Mouse (Mus musculus) liver, embryonic 14.5 days (tissue): ENCODE measurements around the gene Apobr. TPM values are rescaled to one million over a fixed set of nuclear protein-coding genes. Genes with fewer than 3 reads are reported as not detected.

Experiments
- ATAC-seq: fragments of 200-750 bp; cut with Nextera tagmentation; 2 replicates; pipeline ENCODE4 v1.8.0; 2017; ENCODE audit warnings: moderate number of reproducible peaks, mild to moderate bottlenecking, moderate library complexity; ENCODE audit not compliant: insufficient read depth
- DNase-seq, 3 experiments: peaks; one replicate each; pipeline ENCODE4 v3.0.0-alpha.2; 2012 to 2013; ENCODE audit warnings: low read depth in 3 of 3, low spot score in 3 of 3
- H3K27ac ChIP-seq: fragments of 300-500 bp; sonication (generic); 2 replicates; pipeline ENCODE4 v1.5.1; 2014; ENCODE audit warnings: moderate library complexity, mild to moderate bottlenecking, control low read depth, inconsistent platforms
- H3K27me3 ChIP-seq: fragments of 300-500 bp; sonication (generic); 2 replicates; pipeline ENCODE4 v1.6.1; 2014; ENCODE audit warnings: mild to moderate bottlenecking, low read length, moderate library complexity; ENCODE audit not compliant: control insufficient read depth, insufficient read depth
- H3K36me3 ChIP-seq: fragments of 300-500 bp; sonication (generic); replicated peaks from 2 replicates; pipeline ENCODE4 v1.6.1; 2014; ENCODE audit warnings: low read depth; ENCODE audit not compliant: control insufficient read depth, insufficient read depth
- H3K4me1 ChIP-seq, 2 experiments: fragments of 200-500 bp in 1 of 2; fragments of 300-500 bp in 1 of 2; sonication (generic) in 1 of 2; replicated peaks; 2 replicates each; pipeline ENCODE4 v1.6.1; 2012 to 2014; ENCODE audit warnings: antibody characterized with exemption in 1 of 2, inconsistent platforms in 1 of 2, low read length in 1 of 2; ENCODE audit not compliant: control insufficient read depth in 2 of 2, insufficient read depth in 2 of 2
- H3K4me2 ChIP-seq: fragments of 300-500 bp; sonication (generic); 2 replicates; pipeline ENCODE4 v1.6.1; 2014; ENCODE audit warnings: low read depth, mild to moderate bottlenecking, control low read depth, moderate library complexity
- H3K4me3 ChIP-seq, 2 experiments: fragments of 200-500 bp in 1 of 2; fragments of 300-500 bp in 1 of 2; sonication (generic) in 1 of 2; 2 replicates each; pipeline ENCODE4 v1.5.1; 2012 to 2014; ENCODE audit warnings: low read depth in 2 of 2, low read length in 2 of 2, mild to moderate bottlenecking in 2 of 2, control low read depth in 1 of 2, inconsistent platforms in 1 of 2, moderate library complexity in 1 of 2; ENCODE audit not compliant: insufficient read depth in 1 of 2
- H3K9ac ChIP-seq: fragments of 300-500 bp; sonication (generic); replicated peaks from 2 replicates; pipeline ENCODE4 v1.6.1; 2014; ENCODE audit warnings: mild to moderate bottlenecking, control low read depth, moderate library complexity
- H3K9me3 ChIP-seq: fragments of 300-500 bp; sonication (generic); 2 replicates; pipeline ENCODE4 v1.6.1; 2016; ENCODE audit warnings: low read length, mixed read lengths; ENCODE audit not compliant: control insufficient read depth
- CTCF ChIP-seq: IDR thresholded peaks from 2 replicates; pipeline ENCODE4 v1.5.1; 2016; ENCODE audit warnings: antibody characterized with exemption, low read depth, control low read depth
- EP300 ChIP-seq: IDR thresholded peaks from 2 replicates; pipeline ENCODE4 v1.6.1; 2016; ENCODE audit warnings: antibody characterized with exemption, low read depth
- WGBS: fragments of 180-500 bp; shearing (Covaris S2); extraction: QIAGEN DNeasy Blood & Tissue Kit; methylation state at CpG from one replicate; pipeline ENCODE4 v1.1.7; 2014; ENCODE audit not compliant: insufficient replicate concordance; 5-methylcytosine and 5-hydroxymethylcytosine counted together
- polyA plus RNA-seq, 2 experiments: library from polyadenylated mRNA; depleted of rRNA in 1 of 2; stranded (reverse) in 1 of 2; unstranded in 1 of 2; fragments of >200 nt; fragmentation: Nextera tagmentation in 1 of 2; extraction: Ambion mirVana in 1 of 2; gene quantifications; 2 replicates each; pipeline versions ENCODE4 v1.2.1 to v1.2.3; 2012 to 2014

Apobr gene
- polyA plus RNA-seq, 2 experiments: 0.69 to 1.6 TPM

DNA sequence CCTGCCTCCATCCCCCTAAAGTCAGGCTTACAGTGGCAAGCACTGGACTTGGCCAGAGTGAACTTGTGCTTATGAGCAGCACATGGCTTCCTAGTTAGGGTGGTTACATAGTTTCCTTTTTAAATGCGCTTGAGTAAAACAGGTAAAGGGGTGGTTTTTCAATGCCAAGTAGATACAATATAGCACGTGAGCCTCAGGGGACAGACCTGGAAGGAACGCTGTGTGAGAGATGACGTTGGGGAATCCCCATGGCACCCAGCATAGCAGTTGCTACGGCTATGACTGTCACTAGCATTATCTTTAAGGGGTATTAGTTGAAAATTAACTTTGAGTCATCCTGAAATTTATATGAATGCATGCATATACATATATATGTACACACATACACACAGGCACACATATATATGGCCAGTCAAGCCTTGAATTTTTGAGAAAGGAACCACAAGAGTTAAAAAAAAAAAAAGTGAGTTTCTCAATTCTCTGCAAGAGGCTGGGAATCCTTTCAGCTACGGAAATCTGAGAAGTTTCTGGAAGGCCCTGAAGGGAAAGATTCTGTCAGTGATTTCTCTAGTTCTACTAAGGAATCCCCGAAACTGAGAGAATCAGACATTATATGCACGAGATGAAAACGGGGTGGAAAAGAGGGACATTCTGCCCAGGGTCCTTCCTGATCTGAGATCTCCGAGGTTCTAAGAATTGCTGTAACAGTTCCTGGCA, 35.0 kb downstream of the Apobr start:
- H3K36me3 ChIP-seq: no peaks in the 10 kb centered on the region
- H3K4me3 ChIP-seq: no peak overlapping the region
- no peak for TF ChIP-seq EP300
- TF ChIP-seq CTCF: no peak
- DNase-seq (no peak), ATAC-seq (no peak)
- WGBS: 66% methylated on average over 10 of the region's 10 CpGs
- H3K4me1 ChIP-seq: peaks cover 10 to 20% of the 10 kb centered on the region in 2 experiments
- H3K9me3 ChIP-seq: no peaks in the 10 kb centered on the region
- H3K9ac ChIP-seq: no peak overlapping the region
- no peaks in the 10 kb centered on the region for H3K27me3 ChIP-seq
- no peak overlapping the region for H3K27ac ChIP-seq
- H3K4me2 ChIP-seq: no peak overlapping the region

DNA sequence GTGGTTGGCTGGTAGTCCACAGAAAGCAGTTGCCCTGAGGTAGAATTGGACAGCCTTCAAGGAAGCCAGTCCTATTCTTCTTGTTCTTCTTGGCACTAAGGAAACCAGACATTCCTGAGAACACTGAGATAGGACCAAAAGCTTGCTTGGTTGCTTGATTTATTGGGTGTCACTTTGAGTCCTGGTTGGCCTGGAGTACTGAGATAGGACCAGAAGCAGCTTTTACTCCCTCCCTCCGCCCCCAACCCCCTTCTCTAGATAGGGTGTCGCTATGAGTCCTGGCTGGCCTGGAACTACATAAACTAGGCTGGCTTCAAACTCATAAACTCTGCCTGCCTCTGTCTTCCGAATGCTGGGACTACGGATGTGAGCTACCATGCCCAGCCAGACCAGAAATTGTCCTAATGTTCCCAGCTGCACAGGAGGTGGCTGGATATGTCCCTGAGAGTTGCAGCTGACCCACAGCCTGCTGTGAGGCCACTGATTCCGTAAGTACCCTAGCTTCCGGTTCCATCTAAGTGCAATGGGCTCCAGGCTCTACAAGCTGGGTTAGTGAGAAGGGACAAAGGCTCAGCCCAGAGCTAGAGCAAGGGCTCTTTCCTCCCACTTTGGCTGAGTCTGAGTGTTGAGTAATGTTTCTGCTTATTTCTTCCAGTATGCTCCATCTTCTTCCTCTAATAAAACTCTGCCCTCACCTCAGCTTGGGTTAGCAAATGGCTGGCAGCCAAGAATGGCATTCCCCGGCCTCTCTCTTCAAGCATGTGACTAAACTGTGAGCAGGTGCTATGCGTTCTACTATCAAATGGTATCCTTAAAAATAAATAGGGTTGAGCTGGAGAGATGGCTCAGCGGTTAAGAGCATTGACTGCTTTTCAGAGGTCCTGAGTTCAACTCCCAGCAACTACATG, 37.0 kb downstream of the Apobr start:
- Histone ChIP-seq H3K9me3 (no peaks in the 10 kb centered on the region), H3K4me3 (no peak overlapping the region), H3K27me3 (no peaks in the 10 kb centered on the region), H3K4me1 (peaks cover 18 to 34% of the 10 kb centered on the region in 2 experiments), H3K36me3 (no peaks in the 10 kb centered on the region), H3K4me2 (peak overlapping the region; percentile 31), H3K27ac (no peak overlapping the region), H3K9ac (0 out of 2 replicates have a peak overlapping the region, but pooled peaks have one; percentile 27)
- TF ChIP-seq CTCF (no peak), EP300 (0 out of 2 replicates have a peak, but pooled peaks have one; percentile 16)
- WGBS: 41% methylated on average over 9 of the region's 9 CpGs
- peak; percentile 26 to 32 (median 27) for DNase-seq
- peak; percentile 75 for ATAC-seq

DNA sequence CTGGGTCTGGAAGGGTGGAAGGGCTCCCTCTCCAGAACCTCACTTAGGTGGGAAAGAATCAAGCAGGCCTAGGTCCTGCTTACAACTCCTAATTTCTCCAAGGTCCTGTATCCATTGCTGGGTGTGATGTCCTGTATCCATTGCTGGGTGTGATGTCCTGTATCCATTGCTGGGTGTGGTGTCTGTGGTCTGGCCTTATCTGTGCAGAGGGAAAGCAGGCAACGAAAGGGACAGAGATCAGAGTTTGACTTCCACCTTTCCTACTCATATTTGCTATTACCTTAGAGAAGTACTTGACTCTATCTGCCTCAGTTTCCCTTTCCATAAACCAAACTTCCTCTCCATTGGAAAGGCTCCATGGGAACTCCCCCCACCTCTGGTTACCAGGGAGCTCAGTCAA, 38.6 kb downstream of the Apobr start:
- Histone ChIP-seq H3K4me1 (peaks cover 18 to 34% of the 10 kb centered on the region in 2 experiments), H3K4me2 (no peak overlapping the region), H3K27me3 (no peaks in the 10 kb centered on the region), H3K36me3 (no peaks in the 10 kb centered on the region), H3K9me3 (no peaks in the 10 kb centered on the region), H3K9ac (no peak overlapping the region; the same call in 1 of the 2 replicates), H3K27ac (no peak overlapping the region), H3K4me3 (no peak overlapping the region)
- ATAC-seq: no peak
- no peak for DNase-seq
- 14% methylated on average over 1 of the region's 1 CpGs for WGBS
- TF ChIP-seq CTCF: no peak

DNA sequence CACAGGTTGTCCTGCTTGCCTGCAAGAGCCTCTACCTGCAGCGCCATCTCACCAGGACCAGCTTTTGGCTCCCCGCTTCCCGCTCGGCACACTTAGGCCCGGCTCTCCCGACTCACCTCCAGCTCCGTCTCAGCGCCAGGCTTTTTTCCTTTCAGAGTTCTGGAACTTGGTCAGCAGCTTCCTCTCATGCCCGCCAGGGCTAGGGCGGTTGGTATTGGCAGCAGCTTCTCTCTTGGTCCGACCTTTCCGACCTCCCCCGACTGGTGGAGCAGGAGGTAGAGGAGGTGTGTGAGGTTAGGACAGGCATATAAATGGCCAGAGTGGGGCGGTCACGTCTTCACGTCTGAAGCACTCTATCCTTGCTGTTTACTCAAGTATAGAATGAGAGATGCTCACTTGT, 40.0 kb downstream of the Apobr start:
- no peak for TF ChIP-seq EP300
- no peak for TF ChIP-seq CTCF
- Histone ChIP-seq H3K27me3 (no peaks in the 10 kb centered on the region), H3K4me3 (no peak overlapping the region), H3K9me3 (no peaks in the 10 kb centered on the region), H3K4me2 (peak overlapping the region; percentile 37; the same call in 1 of the 2 replicates), H3K36me3 (no peaks in the 10 kb centered on the region), H3K27ac (no peak overlapping the region), H3K4me1 (peaks cover 18 to 36% of the 10 kb centered on the region in 2 experiments), H3K9ac (no peak overlapping the region)
- ATAC-seq (no peak), DNase-seq (no peak)
- WGBS: 78% methylated on average over 16 of the region's 16 CpGs

DNA sequence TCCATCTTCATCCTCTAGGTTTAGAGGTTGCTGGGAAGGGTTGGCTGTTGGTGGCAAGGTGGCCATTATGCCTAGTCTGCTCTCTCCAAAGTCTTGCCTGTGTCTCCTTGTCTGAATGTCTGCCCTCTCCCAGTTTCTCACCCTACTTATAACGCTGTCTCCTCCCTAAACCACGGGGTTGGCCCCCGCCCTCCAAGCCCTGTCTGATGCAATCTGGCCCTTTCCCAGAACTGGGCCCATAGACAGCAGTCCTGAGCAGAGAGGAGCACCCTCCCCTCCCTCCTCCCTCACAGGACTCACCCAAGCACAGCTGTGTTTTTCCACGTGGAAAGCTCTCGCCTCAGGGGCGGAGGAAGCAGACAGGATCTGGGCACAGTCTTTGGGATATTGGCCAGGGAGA, 40.6 kb downstream of the Apobr start:
- peak overlapping the region; percentile 37 for H3K4me2 ChIP-seq
- no peak for TF ChIP-seq EP300
- TF ChIP-seq CTCF: no peak
- 13% methylated on average over 6 of the region's 6 CpGs for WGBS
- no peaks in the 10 kb centered on the region for H3K27me3 ChIP-seq
- H3K4me1 ChIP-seq: peaks cover 18 to 36% of the 10 kb centered on the region in 2 experiments
- DNase-seq (peak in 2 of 3 experiments; percentile 28 to 52), ATAC-seq (peak; percentile 68; the same call in 1 of the 2 replicates)
- H3K27ac ChIP-seq: no peak overlapping the region
- H3K9me3 ChIP-seq: no peaks in the 10 kb centered on the region
- no peaks in the 10 kb centered on the region for H3K36me3 ChIP-seq
- no peak overlapping the region; the same call in 1 of the 2 replicates for H3K9ac ChIP-seq
- H3K4me3 ChIP-seq: no peak overlapping the region; a peak in 1 of 4 replicates
